Mouse (Mus musculus) right cerebral cortex, postnatal 36 days (tissue): ENCODE data around the gene Parp6.

Experiments used
- DNase-seq, 2 experiments: peaks; one replicate each; pipeline ENCODE4 v3.0.0; 2022; ENCODE audit warnings: low spot score in 2 of 2, mixed read lengths in 1 of 2

Parp6 gene

GRCm38 (mm10) chr9:59679678-59680533, 62.8 kb downstream of the Parp6 start, which contains the start of gene Gramd2:
Gene Gramd2, plus strand, starts transcription at chr9:59680144.
- peak; percentile 63 to 68 for DNase-seq

- DNase-seq: no peak
These were observed 63.4 kb downstream of the Parp6 start for GRCm38 (mm10) chr9:59680534-59680875.

GRCm38 (mm10) chr9:59684020-59684419, 66.9 kb downstream of the Parp6 start:
- no peak for DNase-seq

GRCm38 (mm10) chr9:59687416-59688046, 70.4 kb downstream of the Parp6 start:
- DNase-seq: peak; percentile 64 to 74

GRCm38 (mm10) chr9:59691635-59692094, 74.6 kb downstream of the Parp6 start:
- DNase-seq: peak; percentile 83 to 84

- peak in 1 of 2 experiments; percentile 54 for DNase-seq
These were observed 75.1 kb downstream of the Parp6 start for GRCm38 (mm10) chr9:59692145-59692544.

- DNase-seq: no peak
These were observed 77.7 kb downstream of the Parp6 start for GRCm38 (mm10) chr9:59694571-59695450.

- DNase-seq: no peak
These were observed 78.3 kb downstream of the Parp6 start for GRCm38 (mm10) chr9:59695451-59695813.

GRCm38 (mm10) chr9:59696381-59696780, 79.3 kb downstream of the Parp6 start:
- no peak for DNase-seq
